Mouse (Mus musculus): ENCODE data around the gene Brsk2. TPM values are rescaled to one million over a fixed set of nuclear protein-coding genes. Genes with fewer than 3 reads are reported as not detected.

The Brsk2 gene
- polyA plus RNA-seq, 1 experiment, result not detected

GRCm38 (mm10) chr7:141972831-141973619 lies 23.5 kb downstream of the Brsk2 start:
- Histone ChIP-seq H3K36me3 (replicated peaks; ENCODE audit: low read length) (no peaks in the 10 kb centered on the region), H3K9me3 (no peaks in the 10 kb centered on the region), H3K4me1 (no peaks in the 10 kb centered on the region), H3K27me3 (replicated peaks) (peaks cover 44% of the 10 kb centered on the region), H3K4me3 (replicated peaks) (no peak overlapping the region)
- TF ChIP-seq GATA1 (IDR thresholded peaks at IDR 0.05; ENCODE audit: borderline replicate concordance, low read length) (no peak), FLI1 (IDR thresholded peaks at IDR 0.05; ENCODE audit: low read length) (no peak)

- Histone ChIP-seq H3K36me3 (replicated peaks; ENCODE audit: low read length) (no peaks in the 10 kb centered on the region), H3K9me3 (no peaks in the 10 kb centered on the region)
These were observed 28.5 kb downstream of the Brsk2 start for GRCm38 (mm10) chr7:141978003-141978402.

GRCm38 (mm10) chr7:141979247-141979646 lies 29.7 kb downstream of the Brsk2 start:
- TF ChIP-seq FLI1 (IDR thresholded peaks at IDR 0.05; ENCODE audit: low read length) (no peak), GATA1 (IDR thresholded peaks at IDR 0.05; ENCODE audit: borderline replicate concordance, low read length) (no peak)
- no peaks in the 10 kb centered on the region for H3K36me3 ChIP-seq (replicated peaks; ENCODE audit: low read length)
- peaks cover 59% of the 10 kb centered on the region for H3K27me3 ChIP-seq (replicated peaks)
- no peaks in the 10 kb centered on the region for H3K4me1 ChIP-seq
- H3K4me3 ChIP-seq (replicated peaks), result no peak overlapping the region
- H3K9me3 ChIP-seq, result no peaks in the 10 kb centered on the region

More at GRCm38 (mm10) chr7:141978003-141978402, 28.5 kb downstream of the Brsk2 start:
- TF ChIP-seq GATA1 (IDR thresholded peaks at IDR 0.05; ENCODE audit: borderline replicate concordance, low read length) (no peak), FLI1 (IDR thresholded peaks at IDR 0.05; ENCODE audit: low read length) (no peak)
- Histone ChIP-seq H3K27me3 (replicated peaks) (peaks cover 47% of the 10 kb centered on the region), H3K4me1 (no peaks in the 10 kb centered on the region), H3K4me3 (replicated peaks) (no peak overlapping the region)

- H3K4me3 ChIP-seq (replicated peaks), result no peak overlapping the region
- H3K9me3 ChIP-seq, result no peaks in the 10 kb centered on the region
- TF ChIP-seq FLI1 (IDR thresholded peaks at IDR 0.05; ENCODE audit: low read length) (no peak), GATA1 (IDR thresholded peaks at IDR 0.05; ENCODE audit: borderline replicate concordance, low read length) (no peak)
- H3K36me3 ChIP-seq (replicated peaks; ENCODE audit: low read length), result no peaks in the 10 kb centered on the region
- peaks cover 79% of the 10 kb centered on the region for H3K27me3 ChIP-seq (replicated peaks)
- peaks cover 4% of the 10 kb centered on the region; the same call in 1 of the 2 replicates for H3K4me1 ChIP-seq
These were observed 31.7 kb downstream of the Brsk2 start for GRCm38 (mm10) chr7:141981237-141981636.

- no peak for TF ChIP-seq FLI1 (IDR thresholded peaks at IDR 0.05; ENCODE audit: low read length)
- no peak for TF ChIP-seq GATA1 (IDR thresholded peaks at IDR 0.05; ENCODE audit: borderline replicate concordance, low read length)
- Histone ChIP-seq H3K4me3 (replicated peaks) (no peak overlapping the region), H3K36me3 (replicated peaks; ENCODE audit: low read length) (no peaks in the 10 kb centered on the region), H3K9me3 (no peaks in the 10 kb centered on the region), H3K4me1 (peaks cover 4% of the 10 kb centered on the region; the same call in 1 of the 2 replicates), H3K27me3 (replicated peaks) (peaks cover 85% of the 10 kb centered on the region)
These were observed 38.8 kb downstream of the Brsk2 start for GRCm38 (mm10) chr7:141988314-141988806.

- no peaks in the 10 kb centered on the region for H3K36me3 ChIP-seq (replicated peaks; ENCODE audit: low read length)
- TF ChIP-seq FLI1 (IDR thresholded peaks at IDR 0.05; ENCODE audit: low read length) (no peak), GATA1 (IDR thresholded peaks at IDR 0.05; ENCODE audit: borderline replicate concordance, low read length) (no peak)
- H3K27me3 ChIP-seq (replicated peaks), result peaks cover 63% of the 10 kb centered on the region
- H3K9me3 ChIP-seq, result no peaks in the 10 kb centered on the region
- H3K4me1 ChIP-seq, result no peaks in the 10 kb centered on the region
- H3K4me3 ChIP-seq (replicated peaks), result no peak overlapping the region
These were observed 41.6 kb downstream of the Brsk2 start for GRCm38 (mm10) chr7:141991183-141991582.

- no peaks in the 10 kb centered on the region for H3K36me3 ChIP-seq (replicated peaks; ENCODE audit: low read length)
- no peaks in the 10 kb centered on the region for H3K4me1 ChIP-seq
- TF ChIP-seq FLI1 (IDR thresholded peaks at IDR 0.05; ENCODE audit: low read length) (no peak), GATA1 (IDR thresholded peaks at IDR 0.05; ENCODE audit: borderline replicate concordance, low read length) (no peak)
These were observed 44.6 kb downstream of the Brsk2 start for GRCm38 (mm10) chr7:141994121-141994520.

GRCm38 (mm10) chr7:142000661-142001060 lies 51.1 kb downstream of the Brsk2 start:
- peaks cover 33% of the 10 kb centered on the region for H3K36me3 ChIP-seq (replicated peaks; ENCODE audit: low read length)
- TF ChIP-seq GATA1 (IDR thresholded peaks at IDR 0.05; ENCODE audit: borderline replicate concordance, low read length) (no peak), FLI1 (IDR thresholded peaks at IDR 0.05; ENCODE audit: low read length) (no peak)

More at GRCm38 (mm10) chr7:141994121-141994520, 44.6 kb downstream of the Brsk2 start:
- Histone ChIP-seq H3K4me3 (replicated peaks) (no peak overlapping the region), H3K9me3 (no peaks in the 10 kb centered on the region), H3K27me3 (replicated peaks) (peaks cover 38% of the 10 kb centered on the region)

GRCm38 (mm10) chr7:142001597-142002340 lies 52.2 kb downstream of the Brsk2 start:
- H3K36me3 ChIP-seq (replicated peaks; ENCODE audit: low read length), result peaks cover 45% of the 10 kb centered on the region
- TF ChIP-seq GATA1 (IDR thresholded peaks at IDR 0.05; ENCODE audit: borderline replicate concordance, low read length) (no peak), FLI1 (IDR thresholded peaks at IDR 0.05; ENCODE audit: low read length) (no peak)
- H3K9me3 ChIP-seq, result no peaks in the 10 kb centered on the region

More at GRCm38 (mm10) chr7:142000661-142001060, 51.1 kb downstream of the Brsk2 start:
- no peak overlapping the region for H3K4me3 ChIP-seq (replicated peaks)
- H3K27me3 ChIP-seq (replicated peaks), result peaks cover 4% of the 10 kb centered on the region
- H3K9me3 ChIP-seq, result no peaks in the 10 kb centered on the region
- peaks cover 9% of the 10 kb centered on the region; the same call in 1 of the 2 replicates for H3K4me1 ChIP-seq

More at GRCm38 (mm10) chr7:142001597-142002340, 52.2 kb downstream of the Brsk2 start:
- Histone ChIP-seq H3K27me3 (replicated peaks) (peaks cover 4% of the 10 kb centered on the region), H3K4me3 (replicated peaks) (no peak overlapping the region), H3K4me1 (peaks cover 9% of the 10 kb centered on the region; the same call in 1 of the 2 replicates)
